Mouse (Mus musculus): ENCODE measurements around the gene Sema7a.

The Sema7a gene

GRCm38 (mm10) chr9:57939431-57940348 is at the start of gene Sema7a:
Gene Sema7a, plus strand, starts transcription at chr9:57940112.
- peak; percentile 90 to 91 for DNase-seq

GRCm38 (mm10) chr9:57900478-57900877 is 39.4 kb upstream of the Sema7a start:
- DNase-seq, result no peak

- DNase-seq, result no peak
Observed at GRCm38 (mm10) chr9:57901197-57901596, 38.7 kb upstream of the Sema7a start.

- no peak for DNase-seq
Observed at GRCm38 (mm10) chr9:57901601-57902000, 38.3 kb upstream of the Sema7a start.

- DNase-seq, result no peak
Observed at GRCm38 (mm10) chr9:57902132-57902531, 37.8 kb upstream of the Sema7a start.

GRCm38 (mm10) chr9:57903589-57904249 is 36.2 kb upstream of the Sema7a start:
- DNase-seq, result no peak

GRCm38 (mm10) chr9:57904250-57904644 is 35.7 kb upstream of the Sema7a start:
- no peak for DNase-seq

- no peak for DNase-seq
Observed at GRCm38 (mm10) chr9:57907206-57907605, 32.7 kb upstream of the Sema7a start.

GRCm38 (mm10) chr9:57910254-57911160 is 29.4 kb upstream of the Sema7a start, which contains the start of gene Ubl7:
Gene Ubl7, plus strand, starts transcription at chr9:57910979.
- DNase-seq, result peak; percentile 91 to 92

- DNase-seq, result no peak
Observed at GRCm38 (mm10) chr9:57912571-57912970, 27.3 kb upstream of the Sema7a start.

GRCm38 (mm10) chr9:57921491-57922060 is 18.3 kb upstream of the Sema7a start:
- DNase-seq, result peak; percentile 72 to 76

GRCm38 (mm10) chr9:57922381-57922780 is 17.5 kb upstream of the Sema7a start:
- peak in 1 of 2 experiments; percentile 31 for DNase-seq

- DNase-seq, result no peak
Observed at GRCm38 (mm10) chr9:57923046-57923445, 16.9 kb upstream of the Sema7a start.

GRCm38 (mm10) chr9:57931166-57931767 is 8.6 kb upstream of the Sema7a start:
- no peak for DNase-seq

- no peak for DNase-seq
Observed at GRCm38 (mm10) chr9:57932253-57932652, 7.7 kb upstream of the Sema7a start.

- DNase-seq, result peak; percentile 80 to 88
Observed at GRCm38 (mm10) chr9:57932831-57933602, 6.9 kb upstream of the Sema7a start.

- DNase-seq, result peak; percentile 95 to 98
Observed at GRCm38 (mm10) chr9:57935683-57936437, 4.1 kb upstream of the Sema7a start.

GRCm38 (mm10) chr9:57937171-57937570 is 2.7 kb upstream of the Sema7a start:
- DNase-seq, result no peak

- DNase-seq, result peak; percentile 68 to 76
Observed at GRCm38 (mm10) chr9:57937651-57938050, 2.3 kb upstream of the Sema7a start.

Measured in cerebellum, postnatal 36 days (tissue).